Mouse (Mus musculus) forebrain, embryonic 16.5 days (tissue): Measurements from ENCODE around the gene Srebf1. TPM values are rescaled to one million over a fixed set of nuclear protein-coding genes. Genes with fewer than 3 reads are reported as not detected.

Experiments used
- ATAC-seq: fragments of 200-750 bp; cut with Nextera tagmentation; 2 replicates; pipeline ENCODE4 v1.8.0; 2017; ENCODE audit warnings: mild to moderate bottlenecking, moderate library complexity
- H3K27ac ChIP-seq: fragments of 300-500 bp; sonication (generic); 2 replicates; pipeline ENCODE4 v1.5.1; 2014; ENCODE audit warnings: low read length, control low read depth
- H3K27me3 ChIP-seq: fragments of 300-500 bp; sonication (generic); replicated peaks from 2 replicates; pipeline ENCODE4 v1.6.1; 2014; ENCODE audit warnings: low read length; ENCODE audit not compliant: control insufficient read depth, insufficient read depth
- H3K36me3 ChIP-seq: fragments of 300-500 bp; sonication (generic); 2 replicates; pipeline ENCODE4 v1.6.1; 2014; ENCODE audit not compliant: control insufficient read depth, insufficient read depth
- H3K4me1 ChIP-seq: fragments of 300-500 bp; sonication (generic); replicated peaks from 2 replicates; pipeline ENCODE4 v1.6.1; 2014; ENCODE audit warnings: low read length; ENCODE audit not compliant: control insufficient read depth, insufficient read depth
- H3K4me2 ChIP-seq: fragments of 300-500 bp; sonication (generic); 2 replicates; pipeline ENCODE4 v1.6.1; 2014; ENCODE audit warnings: mild to moderate bottlenecking, low read length, control low read depth
- H3K4me3 ChIP-seq: fragments of 300-500 bp; sonication (generic); replicated peaks from 2 replicates; pipeline ENCODE4 v1.5.1; 2014; ENCODE audit warnings: mild to moderate bottlenecking, low read length, control low read depth
- H3K9ac ChIP-seq: fragments of 300-500 bp; sonication (generic); replicated peaks from 2 replicates; pipeline ENCODE4 v1.6.1; 2014; ENCODE audit warnings: low read depth, low read length, control low read depth
- H3K9me3 ChIP-seq: fragments of 300-500 bp; sonication (generic); 2 replicates; pipeline ENCODE4 v1.6.1; 2016; ENCODE audit warnings: low read length; ENCODE audit not compliant: control insufficient read depth
- WGBS: fragments of 180-500 bp; shearing (Covaris S2); extraction: QIAGEN DNeasy Blood & Tissue Kit; methylation state at CpG from one replicate; pipeline ENCODE4 v1.1.7; 2014; 5-methylcytosine and 5-hydroxymethylcytosine counted together
- microRNA-seq: library from miRNA; unstranded; fragments of <30 nt; microRNA quantifications from one replicate; pipeline ENCODE4, GENCODE M21; 2017
- polyA plus RNA-seq: library from polyadenylated mRNA; unstranded; fragments of >200 nt; fragmentation: Nextera tagmentation; extraction: Ambion mirVana; gene quantifications from 2 replicates; pipeline ENCODE4 v1.2.1, GENCODE M21; 2015

Gene Srebf1
- polyA plus RNA-seq, 1 experiment from 2014 or later = 41.1 TPM

- 84% methylated on average over 3 of the region's 3 CpGs for WGBS
- Histone ChIP-seq H3K9ac (no peak overlapping the region), H3K27ac (no peak overlapping the region), H3K4me2 (no peak overlapping the region), H3K36me3 (no peaks in the 10 kb centered on the region), H3K4me3 (no peak overlapping the region), H3K27me3 (no peaks in the 10 kb centered on the region), H3K9me3 (no peaks in the 10 kb centered on the region), H3K4me1 (peaks cover 20% of the 10 kb centered on the region)
- no peak for ATAC-seq
Observed at GRCm38 (mm10) chr11:60153936-60154335, 68.4 kb downstream of the Srebf1 start.

- H3K4me1 ChIP-seq = peaks cover 10% of the 10 kb centered on the region
- ATAC-seq = no peak
Observed at GRCm38 (mm10) chr11:60152339-60152738, 70.0 kb downstream of the Srebf1 start.

GRCm38 (mm10) chr11:60150677-60151076 is 71.7 kb downstream of the Srebf1 start:
- peaks cover 10% of the 10 kb centered on the region for H3K4me1 ChIP-seq
- 0 out of 2 replicates have a peak, but pooled peaks cover 2% of the 10 kb centered on the region for H3K36me3 ChIP-seq
- no peak overlapping the region for H3K9ac ChIP-seq
- H3K27ac ChIP-seq = no peak overlapping the region
- no peaks in the 10 kb centered on the region for H3K27me3 ChIP-seq
- no peak overlapping the region for H3K4me2 ChIP-seq
- ATAC-seq = no peak
- no peaks in the 10 kb centered on the region for H3K9me3 ChIP-seq
- no peak overlapping the region for H3K4me3 ChIP-seq
- WGBS = 72% methylated on average over 3 of the region's 3 CpGs

More at GRCm38 (mm10) chr11:60152339-60152738, 70.0 kb downstream of the Srebf1 start:
- H3K4me2 ChIP-seq = no peak overlapping the region
- no peak overlapping the region for H3K9ac ChIP-seq
- no peaks in the 10 kb centered on the region for H3K27me3 ChIP-seq
- no peak overlapping the region for H3K27ac ChIP-seq
- no peaks in the 10 kb centered on the region for H3K36me3 ChIP-seq
- H3K9me3 ChIP-seq = no peaks in the 10 kb centered on the region
- no peak overlapping the region for H3K4me3 ChIP-seq
- 79% methylated on average over 1 of the region's 1 CpGs for WGBS

Small RNAs within 50 kb of the gene (microRNA-seq; reads per million reads assigned to microRNA genes)
- gene Mir6921 (not detected), gene Mir6922 (not detected)

Other genes with a start within 250 kb of the Srebf1 start
- gene Pemt, start 176.1 kb downstream of the Srebf1 start, polyA plus RNA-seq = 4.4 and 7.9 TPM in 2 replicates
- gene Rai1, start 117.6 kb downstream of the Srebf1 start, polyA plus RNA-seq = 30.2 and 30.3 TPM in 2 replicates
- gene Tom1l2, start 130.3 kb upstream of the Srebf1 start, polyA plus RNA-seq = 56.5 and 62.0 TPM in 2 replicates
- 4.6 and 4.7 TPM in 2 replicates for gene Drc3, start 130.7 kb upstream of the Srebf1 start, polyA plus RNA-seq
- 28.7 and 29.7 TPM in 2 replicates for gene Gid4, start 194.6 kb upstream of the Srebf1 start, polyA plus RNA-seq
- 50.5 and 53.4 TPM in 2 replicates for gene Atpaf2, start 195.9 kb upstream of the Srebf1 start, polyA plus RNA-seq
- gene Drg2, start 232.0 kb upstream of the Srebf1 start, polyA plus RNA-seq = 103 TPM in 2 replicates
- gene Myo15, start 246.8 kb upstream of the Srebf1 start, polyA plus RNA-seq = 0.08 and 0.15 TPM in 2 replicates